Mouse (Mus musculus): ENCODE results near the gene AI481877.
"Not testable (repeated sequence)": the region's sequence is repeated elsewhere in the genome, so short reads cannot be mapped to it uniquely, and the experiment has no call there.

The AI481877 gene

DNA sequence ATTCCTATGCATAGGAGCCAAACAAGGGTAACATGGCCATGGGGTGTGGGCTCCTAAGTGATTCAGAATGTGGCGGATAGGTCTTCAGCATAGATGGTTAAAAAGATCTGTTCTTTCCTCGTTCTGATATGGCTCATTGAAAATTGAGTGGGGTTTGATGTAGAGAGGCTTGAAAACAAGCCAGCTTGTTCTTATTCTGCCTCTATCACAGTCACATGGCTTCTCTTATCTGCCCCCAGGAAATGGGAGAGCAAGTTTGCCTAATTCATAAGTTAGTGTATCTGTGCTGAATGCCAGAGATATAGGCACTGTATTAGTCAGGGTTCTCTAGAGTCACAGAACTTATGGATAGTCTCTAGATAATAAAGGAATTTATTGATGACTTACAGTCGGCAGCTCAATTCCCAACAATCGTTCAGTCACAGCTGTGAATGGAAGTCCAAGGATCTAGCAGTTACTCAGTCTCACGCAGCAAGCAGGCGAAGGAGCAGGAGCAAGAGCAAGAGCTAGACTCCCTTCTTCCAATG, at the start of gene AI481877:
Gene AI481877, minus strand, starts transcription at position 477 of the 527 bp plus-strand sequence.
- not testable (repeated sequence) for DNase-seq

DNA sequence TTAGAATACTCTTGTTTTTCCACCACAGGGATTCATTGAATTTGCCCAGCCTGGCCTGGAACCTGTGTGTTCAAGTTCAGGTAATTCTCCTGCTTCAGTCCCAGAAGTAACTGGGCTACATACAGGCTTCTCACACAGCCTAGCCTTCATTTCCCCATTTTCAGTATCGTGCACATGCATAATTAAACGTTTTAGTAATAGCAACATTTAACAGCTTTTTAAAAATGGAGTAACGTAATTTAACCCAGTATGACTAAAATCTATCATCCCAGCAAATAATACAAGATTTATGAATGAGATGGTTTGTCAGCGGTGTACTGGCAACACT, 49.7 kb upstream of the AI481877 start:
- DNase-seq = no peak

DNA sequence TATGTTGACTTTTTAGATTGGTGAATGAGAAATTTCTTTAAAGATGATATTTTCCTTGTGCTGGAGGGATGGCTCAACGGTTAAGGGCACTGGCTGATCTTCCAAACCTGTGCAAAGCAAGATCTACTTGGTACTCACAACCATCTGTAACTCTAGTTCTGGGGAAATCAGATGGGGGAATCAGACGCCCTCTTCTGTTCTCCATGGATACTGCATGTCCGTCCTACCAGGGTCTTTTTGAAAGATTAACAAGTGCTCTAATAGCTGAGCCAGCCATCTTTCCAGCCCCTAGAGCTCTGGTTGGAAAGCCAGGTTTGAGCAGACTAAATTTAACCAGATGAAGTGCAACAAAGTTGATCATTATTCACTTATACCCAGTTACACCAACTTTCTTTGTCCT, 48.5 kb upstream of the AI481877 start:
- peak; percentile 73 for DNase-seq

DNA sequence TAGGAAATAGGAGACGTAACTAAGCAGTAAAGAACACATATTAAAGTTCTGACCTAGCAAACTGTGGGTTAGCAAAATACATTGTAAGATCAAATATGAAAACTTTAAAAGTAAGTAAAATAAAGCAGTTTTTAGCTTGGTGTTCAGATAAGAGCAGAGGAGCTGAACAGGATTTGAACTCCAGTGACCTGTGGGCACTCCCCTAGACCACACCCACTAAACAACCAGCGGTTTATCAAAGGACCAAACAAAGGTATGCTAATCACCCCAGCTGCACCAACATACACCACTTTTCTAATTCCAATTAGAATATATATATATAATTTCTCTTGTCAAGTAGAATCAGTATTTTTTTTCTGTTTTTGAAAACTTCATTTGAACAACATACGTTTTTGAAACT, 46.9 kb upstream of the AI481877 start:
- no peak for DNase-seq

DNA sequence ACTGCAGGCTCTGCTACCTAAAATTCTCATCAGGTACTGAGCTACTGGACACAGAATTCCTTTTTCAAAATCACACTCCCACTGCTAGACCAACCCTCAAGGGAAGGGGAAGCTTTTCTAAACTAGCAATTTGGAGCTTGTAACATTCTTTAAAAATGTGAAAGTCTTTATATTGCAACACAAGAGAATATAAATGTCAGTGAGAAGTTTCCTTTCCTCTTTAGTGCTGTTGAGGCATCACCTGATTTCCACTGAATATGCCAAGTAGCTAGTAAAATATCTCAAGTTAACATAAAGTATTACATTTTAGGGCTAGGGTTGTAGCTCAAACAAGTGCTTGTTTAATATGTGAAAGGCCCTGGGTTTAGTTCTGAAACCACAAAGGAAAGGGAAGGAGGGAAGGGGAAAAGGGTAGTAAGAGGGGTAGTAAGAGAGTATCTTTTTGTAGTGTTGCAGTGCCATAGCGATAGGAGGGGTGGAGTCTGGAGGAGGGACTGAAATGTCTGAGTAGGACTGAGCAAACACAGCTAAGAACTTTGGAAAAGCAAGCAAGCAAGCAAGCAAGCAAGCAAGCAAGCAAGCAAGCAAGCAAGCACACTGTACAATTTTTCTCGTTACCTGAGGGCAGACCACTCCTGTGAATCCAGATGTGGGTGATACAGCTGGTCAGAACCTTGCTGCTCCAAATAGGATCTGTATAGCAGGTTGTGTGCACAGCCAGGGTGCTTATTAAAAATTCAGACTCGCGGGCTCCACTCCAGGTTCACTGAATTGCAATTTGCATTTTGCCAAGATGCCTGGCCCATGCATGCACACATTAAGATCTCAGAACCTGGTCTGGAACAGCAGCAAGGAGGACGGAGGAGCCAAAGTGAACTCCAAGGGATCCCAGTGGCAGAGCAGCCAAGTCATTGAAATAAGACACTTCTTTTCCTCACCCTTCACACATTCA, 42.8 kb upstream of the AI481877 start:
- no peak for DNase-seq

DNA sequence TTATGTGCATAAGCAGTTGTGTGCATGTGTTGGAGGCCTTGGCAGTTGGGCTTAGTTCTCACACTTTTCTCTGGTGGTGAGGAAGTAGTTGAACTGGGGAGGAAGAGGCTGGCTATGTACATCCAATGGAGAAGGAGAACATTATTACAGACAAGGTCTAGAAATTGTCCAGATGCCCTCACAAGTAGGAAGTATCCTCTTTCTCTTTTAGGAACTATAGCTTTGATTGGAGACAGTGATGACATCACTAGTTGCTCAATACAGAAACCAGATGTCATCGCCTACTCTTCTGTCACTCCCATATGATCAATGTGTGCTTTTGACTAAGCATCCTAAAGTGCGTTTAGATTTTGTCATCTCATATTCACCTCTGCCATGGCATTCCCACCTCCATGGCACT, 38.8 kb upstream of the AI481877 start:
- DNase-seq = no peak

DNA sequence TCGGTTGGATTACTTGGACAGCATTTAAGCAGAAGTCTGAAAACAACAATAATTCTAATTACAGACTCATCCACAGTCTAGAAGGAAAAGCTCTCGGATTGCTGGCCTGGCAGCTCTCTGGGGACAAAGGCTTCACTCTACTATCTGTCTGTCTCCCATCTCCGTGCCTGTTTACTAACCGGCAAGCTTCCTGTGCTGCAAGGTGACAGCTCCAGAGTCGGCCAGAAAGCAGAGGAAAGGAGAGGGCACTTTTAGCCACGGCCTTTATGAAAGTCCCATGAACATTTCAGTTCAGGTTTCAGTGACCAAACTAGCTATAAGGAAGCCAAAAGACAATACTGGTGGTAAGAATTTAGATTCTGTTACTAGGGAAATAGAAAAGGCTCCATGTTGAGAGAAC, 37.1 kb upstream of the AI481877 start:
- DNase-seq = no peak

DNA sequence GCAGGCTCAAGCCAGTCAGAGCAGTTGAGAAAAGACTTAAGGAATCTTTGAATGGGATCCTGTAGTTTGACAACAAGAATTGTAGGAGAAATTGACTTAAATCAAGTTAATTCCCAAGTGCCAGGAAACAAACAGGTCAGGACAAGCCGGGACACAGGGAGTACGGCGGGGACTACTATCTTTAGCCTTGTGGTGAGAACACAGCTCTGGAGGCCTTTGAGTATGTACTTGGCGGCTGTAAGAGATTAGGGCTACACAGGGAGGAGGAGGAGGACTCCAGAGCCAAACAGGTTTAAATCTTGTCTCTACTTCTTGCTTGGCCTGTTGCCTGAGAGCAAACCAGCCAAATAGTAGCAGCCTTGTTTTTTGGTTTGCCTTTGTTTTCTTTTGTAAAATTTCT, 36.2 kb upstream of the AI481877 start:
- DNase-seq = no peak

DNA sequence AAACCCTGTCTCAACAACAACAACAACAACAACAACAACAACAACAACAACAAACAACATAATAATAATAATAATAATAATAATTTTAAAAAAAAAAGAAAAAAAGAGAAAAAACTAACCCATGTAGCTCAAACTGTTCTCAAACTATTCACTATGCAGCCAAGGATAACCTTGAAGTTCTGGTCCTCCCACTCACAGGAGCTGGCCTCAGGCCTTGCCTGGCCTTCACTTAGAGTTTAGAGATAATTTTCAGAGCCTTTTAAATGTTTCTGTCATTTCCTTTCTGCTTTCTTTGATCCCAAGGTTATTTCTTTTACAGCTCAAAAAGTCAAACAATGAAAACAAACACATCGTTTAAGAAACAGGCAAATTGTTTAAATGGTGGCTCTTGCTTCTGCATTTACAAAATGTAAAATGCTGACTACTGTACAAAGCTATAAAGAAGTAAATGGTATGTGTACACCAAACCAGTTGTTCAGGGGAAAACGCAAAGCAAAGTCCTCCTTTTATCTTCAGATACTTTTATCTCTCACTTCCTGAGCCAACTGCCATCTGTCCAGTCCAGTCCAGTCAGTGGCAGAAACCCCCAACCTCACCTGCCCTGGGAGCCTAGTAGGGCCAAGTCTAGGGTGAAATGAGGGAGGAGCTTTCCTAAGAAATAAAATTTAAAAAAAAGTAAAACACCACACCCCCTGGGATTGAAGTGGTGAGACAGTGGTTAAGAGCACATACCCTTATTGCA, 34.6 kb upstream of the AI481877 start:
- DNase-seq = no peak

DNA sequence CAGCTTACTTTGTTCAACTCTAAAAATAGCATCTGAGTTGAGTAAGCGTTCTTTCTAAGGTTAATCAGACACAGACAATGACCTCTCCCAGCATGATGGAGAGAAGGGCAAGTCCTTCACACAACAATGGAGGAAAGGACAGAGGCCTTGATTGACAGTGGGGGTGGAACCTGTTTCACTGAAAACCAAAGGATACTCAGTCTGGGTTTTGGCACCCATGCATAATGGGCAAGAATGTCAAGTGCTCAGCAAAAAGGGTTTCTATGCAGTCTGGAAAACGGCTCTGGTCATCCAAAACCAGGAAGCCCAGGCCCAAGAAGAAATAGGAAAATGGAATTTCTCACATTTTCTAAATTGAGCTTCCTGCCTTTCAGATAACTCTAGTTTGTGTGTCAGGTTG, 33.8 kb upstream of the AI481877 start:
- DNase-seq = no peak

DNA sequence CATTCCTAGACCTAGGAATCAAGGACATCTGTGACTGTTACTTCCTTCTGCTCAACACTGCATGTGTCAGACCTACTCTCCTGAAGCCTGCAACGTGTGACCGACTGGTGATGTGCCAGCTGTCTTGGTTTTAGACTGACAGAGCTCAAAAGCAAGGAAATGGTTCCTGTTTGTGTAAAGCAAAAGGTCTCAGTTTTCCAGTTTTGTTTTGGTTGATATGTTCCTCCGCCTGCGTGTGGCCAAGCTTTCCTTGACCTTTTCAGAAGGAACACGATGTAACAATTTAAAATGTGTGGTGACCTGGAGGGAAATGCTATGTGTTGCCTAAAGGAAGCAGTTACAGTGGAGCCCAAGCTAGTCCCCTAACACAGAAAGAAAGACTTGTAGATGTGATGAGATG, 31.2 kb upstream of the AI481877 start:
- peak; percentile 38 for DNase-seq

DNA sequence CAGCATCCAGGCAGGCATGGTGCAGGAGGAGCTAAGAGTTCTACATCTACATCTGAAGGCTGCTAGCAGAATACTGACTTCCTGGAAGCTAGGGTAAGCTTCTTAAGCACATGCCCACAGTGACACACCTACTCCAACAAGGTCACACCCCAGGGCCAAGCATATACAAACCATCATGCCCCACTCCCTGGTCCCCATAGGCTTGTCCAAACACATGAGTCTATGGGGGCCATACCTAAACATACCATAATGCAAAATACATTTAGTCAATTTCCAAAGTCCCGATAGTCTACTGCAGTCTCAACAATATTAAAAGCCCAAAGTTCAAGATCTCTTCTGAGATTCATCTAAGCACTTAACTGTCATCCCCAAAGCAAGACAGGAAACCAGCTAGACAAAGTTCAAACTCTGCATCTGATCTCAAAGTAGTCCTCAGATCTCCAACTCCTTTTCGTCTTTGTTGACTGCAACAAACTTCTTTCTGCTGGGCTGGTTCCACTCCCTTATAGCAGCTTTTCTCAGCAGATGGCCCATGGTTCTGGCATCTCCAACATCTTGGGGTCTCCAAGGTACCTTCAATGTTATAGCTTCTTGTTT, 28.6 kb upstream of the AI481877 start:
- DNase-seq = peak; percentile 50

DNA sequence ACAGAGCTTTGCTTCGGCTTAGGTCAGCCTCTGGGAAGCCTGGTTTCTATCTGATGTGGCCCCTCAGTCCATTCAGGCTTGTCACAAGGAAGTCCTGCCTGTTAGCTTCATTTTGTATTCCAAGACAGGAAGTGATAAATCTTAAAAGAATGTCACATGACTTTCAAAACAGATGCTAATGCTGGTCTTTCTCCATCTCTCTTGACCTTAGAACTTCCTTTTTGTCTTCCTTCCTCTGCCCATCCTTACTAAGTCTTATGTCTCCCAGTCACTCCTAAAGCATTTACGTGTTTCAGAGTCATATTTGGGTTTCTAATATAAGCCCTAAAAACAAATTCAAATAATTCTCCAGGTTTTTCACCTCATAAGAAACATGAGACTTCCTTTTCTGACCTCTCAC, 25.3 kb upstream of the AI481877 start:
- no peak for DNase-seq

DNA sequence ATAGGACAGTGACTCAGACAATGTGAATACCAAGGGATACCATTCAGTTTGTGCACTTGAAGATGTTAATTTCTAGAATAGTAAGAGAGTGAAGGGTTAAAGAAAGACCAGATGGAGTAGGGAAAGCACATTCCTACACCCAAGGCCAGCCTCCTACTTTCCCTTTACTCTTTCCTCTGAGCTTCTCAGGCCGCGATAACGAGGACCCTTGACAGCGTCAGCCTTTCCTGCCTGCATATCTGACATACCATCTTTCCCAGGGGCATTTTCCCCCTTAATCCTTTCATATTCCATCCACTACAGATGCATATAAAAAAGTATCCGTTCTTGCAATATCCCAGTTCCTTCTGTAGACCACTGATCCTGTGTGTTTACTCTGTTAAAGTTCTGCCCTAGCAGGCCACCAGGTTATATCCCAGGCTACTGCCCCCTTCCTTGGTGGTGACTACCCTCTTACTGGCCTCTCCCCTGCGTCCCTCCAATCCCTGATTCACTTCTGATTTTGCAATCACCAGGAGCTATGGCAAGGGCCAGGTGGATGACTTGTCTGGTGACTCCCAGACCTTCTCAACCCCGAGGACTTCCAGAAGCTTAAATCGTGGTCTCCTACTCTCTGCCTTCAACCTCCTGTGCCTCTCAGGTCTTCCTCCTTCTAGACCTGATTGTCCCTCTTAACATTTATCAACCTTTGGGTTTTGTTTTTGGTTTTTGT, 22.3 kb upstream of the AI481877 start:
- DNase-seq = no peak

DNA sequence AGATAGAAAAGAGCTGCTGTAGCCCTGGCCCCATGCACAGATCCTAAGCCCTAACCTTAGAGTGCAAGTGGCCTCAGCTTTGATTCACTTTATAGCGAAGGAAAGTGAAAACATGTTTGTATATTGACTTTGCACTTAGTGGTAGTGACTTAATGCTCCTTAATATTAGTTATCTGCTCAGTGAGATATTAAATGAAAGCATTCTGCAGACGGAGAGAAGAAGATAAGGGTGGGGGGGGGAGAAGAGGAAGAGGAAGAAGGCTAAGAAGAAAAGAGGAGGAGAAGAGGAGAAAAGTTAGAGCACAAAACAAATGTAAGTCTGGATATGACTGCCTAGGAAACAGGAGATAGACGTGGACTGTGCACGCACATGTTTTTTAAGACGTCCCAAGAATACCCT, 21.5 kb upstream of the AI481877 start:
- no peak for DNase-seq

DNA sequence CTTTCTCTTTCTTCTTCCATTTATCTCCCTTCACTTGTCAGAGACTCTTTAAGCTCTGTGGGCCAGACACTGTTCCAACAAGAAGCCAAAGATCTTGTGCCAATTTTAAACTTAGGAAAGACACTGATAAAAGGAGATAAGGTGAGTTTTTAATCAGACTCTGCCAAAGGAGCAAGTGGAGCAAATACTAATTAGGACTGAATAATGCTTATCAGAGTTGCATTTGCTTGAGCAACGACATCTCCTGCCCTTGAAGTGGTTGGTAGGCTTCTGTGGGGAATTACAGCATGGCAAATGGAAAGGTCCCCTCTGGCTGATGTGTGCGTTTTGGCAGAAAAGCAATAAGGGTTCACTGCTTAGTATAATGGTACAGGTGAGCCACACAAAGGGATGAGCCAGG, 18.9 kb upstream of the AI481877 start:
- no peak for DNase-seq

DNA sequence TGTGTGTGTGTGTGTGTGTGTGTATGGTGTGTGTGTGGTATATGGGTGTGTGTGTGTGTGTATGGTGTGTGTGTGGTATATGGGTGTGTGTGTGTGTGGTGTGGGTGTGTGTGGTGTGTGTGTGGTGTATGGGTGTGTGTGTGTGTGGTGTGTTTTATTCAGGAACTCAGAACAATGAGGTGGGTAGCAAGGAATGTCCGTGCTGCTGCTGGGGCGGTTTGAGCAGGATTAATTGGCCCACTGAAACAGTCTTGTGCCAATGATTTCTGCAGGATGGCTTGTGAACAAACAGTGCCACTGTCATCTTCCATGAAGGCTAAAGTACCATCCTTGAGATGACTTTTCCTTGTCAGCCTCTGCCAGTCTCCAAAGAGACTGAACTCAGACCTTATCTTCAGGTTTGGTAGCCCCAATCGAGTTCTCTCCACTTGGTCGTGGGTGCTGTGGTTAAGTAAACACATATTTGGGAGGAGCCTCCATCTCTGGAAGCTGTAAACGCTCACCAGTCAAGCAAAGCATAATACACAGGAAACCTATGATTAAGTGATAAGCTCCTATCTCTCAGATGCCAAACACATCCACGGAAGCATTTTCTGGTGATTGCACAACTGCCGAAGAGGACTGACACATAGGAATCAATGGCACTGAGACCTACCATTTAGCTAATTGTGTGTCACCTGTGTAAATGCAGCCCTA, 18.3 kb upstream of the AI481877 start:
- DNase-seq = no peak

DNA sequence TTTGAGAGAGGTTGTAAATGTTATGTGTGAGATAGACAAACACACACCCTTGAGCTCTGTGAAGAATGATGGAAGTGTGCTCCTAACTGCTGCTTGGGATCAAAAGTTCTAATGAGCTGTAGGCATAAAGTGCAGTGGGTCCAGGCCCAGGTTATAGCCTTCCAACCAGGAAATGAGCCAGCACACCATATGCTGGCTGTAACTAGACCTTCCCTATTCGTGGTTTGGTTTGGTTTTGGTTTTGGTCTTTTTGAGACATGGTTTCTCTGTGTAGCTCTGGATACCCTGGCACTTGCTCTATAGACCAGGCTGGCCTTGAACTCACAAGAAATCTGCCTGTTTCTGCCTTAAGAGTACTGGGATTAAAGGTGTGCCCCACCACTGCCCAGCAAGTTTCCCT, 13.2 kb upstream of the AI481877 start:
- DNase-seq = no peak

DNA sequence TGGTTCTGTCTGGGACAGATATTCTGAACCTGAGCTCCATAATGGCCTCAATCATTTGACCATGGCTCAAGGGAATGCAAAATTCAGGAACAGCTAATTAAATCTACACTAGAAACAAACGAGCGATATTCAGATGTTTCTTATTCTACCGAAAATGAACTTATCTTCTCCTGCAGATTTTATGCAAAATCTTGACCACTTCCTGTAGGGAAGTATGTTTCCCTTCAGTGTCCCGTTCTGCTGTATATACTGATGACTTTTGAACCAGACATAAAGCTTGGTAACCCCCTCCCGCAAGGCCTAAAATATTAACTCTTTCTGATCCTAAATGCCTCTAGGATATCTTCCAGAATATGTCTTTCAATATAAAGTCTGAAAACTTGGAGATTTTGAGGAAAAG, 12.1 kb upstream of the AI481877 start:
- no peak for DNase-seq

DNA sequence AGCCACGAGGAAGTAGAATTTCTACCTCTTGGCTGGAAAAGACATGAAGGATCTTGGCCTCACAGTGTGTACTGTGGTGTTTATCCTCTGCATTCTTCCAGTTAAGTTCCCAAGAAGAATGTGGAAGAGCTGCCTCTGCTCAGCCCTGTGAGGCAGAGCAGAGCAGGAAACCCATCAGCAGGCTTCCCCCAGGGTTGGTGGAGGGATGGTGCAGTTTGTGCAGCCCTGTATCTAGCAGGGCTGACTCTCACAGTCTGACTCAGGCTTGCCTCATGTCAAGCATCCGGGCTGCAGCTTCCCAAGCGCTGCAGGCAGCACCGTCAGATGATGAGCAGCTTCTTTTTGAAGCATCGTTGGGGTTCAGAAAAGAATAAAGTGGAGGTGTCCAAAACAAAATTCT, 10.3 kb upstream of the AI481877 start:
- DNase-seq = peak; percentile 39

DNA sequence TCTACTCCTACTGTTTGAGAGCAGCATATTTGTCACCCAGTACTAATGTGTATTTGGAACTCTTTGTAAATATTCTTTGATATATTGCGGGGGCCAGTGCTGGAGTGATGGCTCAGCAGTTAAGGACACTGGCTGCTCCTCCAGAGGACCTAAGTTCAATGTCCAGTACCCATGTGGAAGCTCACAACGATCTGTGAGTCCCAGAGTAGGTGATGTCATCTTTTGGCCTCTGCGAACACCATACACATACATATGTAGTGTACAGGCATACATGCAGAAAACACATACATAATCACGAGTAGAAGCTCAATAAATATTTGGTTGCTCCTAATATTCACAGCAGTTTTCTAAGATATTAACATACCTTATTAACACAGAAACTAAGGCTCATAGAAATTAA, 9.8 kb downstream of the AI481877 start:
- no peak for DNase-seq

DNA sequence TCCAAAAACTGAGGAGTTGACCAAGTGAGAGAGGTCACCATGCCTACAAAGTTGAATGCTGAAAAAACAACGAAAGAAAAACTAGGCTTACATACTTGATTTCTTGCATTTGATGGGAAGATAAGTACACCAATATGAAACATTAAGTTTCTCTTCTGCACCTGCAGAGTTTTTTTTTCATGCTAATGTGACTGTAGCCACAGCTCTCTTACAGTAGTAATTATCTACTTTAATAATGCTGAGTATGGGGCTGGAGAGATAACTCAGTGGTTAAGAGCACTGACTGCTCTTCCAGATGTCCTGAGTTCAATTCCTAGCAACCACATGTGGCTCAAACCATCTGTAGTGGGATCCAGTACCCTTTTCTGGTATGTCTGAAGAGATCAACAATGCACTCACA, 13.7 kb downstream of the AI481877 start:
- DNase-seq = no peak
